Mouse (Mus musculus): ENCODE measurements around the gene Tpk1.
A peak's percentile ranks its signal among the peaks of the same experiment; 100 is the strongest.
"Not testable (repeated sequence)": the region's sequence is repeated elsewhere in the genome, so short reads cannot be mapped to it uniquely, and the experiment has no call there.

Gene Tpk1

GRCm38 (mm10) chr6:43638865-43639264 lies 27.2 kb downstream of the Tpk1 start:
- DNase-seq = no peak

- no peak for DNase-seq
These were observed 28.0 kb downstream of the Tpk1 start for GRCm38 (mm10) chr6:43638119-43638518.

GRCm38 (mm10) chr6:43636980-43637638 lies 29.0 kb downstream of the Tpk1 start:
- DNase-seq = no peak

- no peak for DNase-seq
These were observed 32.6 kb downstream of the Tpk1 start for GRCm38 (mm10) chr6:43633308-43633963.

- no peak for DNase-seq
These were observed 33.2 kb downstream of the Tpk1 start for GRCm38 (mm10) chr6:43632871-43633270.

- not testable (repeated sequence) for DNase-seq
These were observed 42.6 kb downstream of the Tpk1 start for GRCm38 (mm10) chr6:43623448-43623847.

- DNase-seq = no peak
These were observed 46.8 kb downstream of the Tpk1 start for GRCm38 (mm10) chr6:43619258-43619657.

- DNase-seq = no peak
These were observed 54.3 kb downstream of the Tpk1 start for GRCm38 (mm10) chr6:43611770-43612169.

GRCm38 (mm10) chr6:43590841-43591541 lies 75.1 kb downstream of the Tpk1 start:
- DNase-seq = no peak

GRCm38 (mm10) chr6:43585274-43585673 lies 80.8 kb downstream of the Tpk1 start:
- DNase-seq = no peak

GRCm38 (mm10) chr6:43581809-43582208 lies 84.3 kb downstream of the Tpk1 start:
- DNase-seq = peak in 1 of 2 experiments; percentile 9

- no peak for DNase-seq
These were observed 98.2 kb downstream of the Tpk1 start for GRCm38 (mm10) chr6:43567885-43568284.

- DNase-seq = no peak
These were observed 103.6 kb downstream of the Tpk1 start for GRCm38 (mm10) chr6:43562474-43562873.

- DNase-seq = no peak
These were observed 114.7 kb downstream of the Tpk1 start for GRCm38 (mm10) chr6:43551410-43551809.

- DNase-seq = no peak
These were observed 119.5 kb downstream of the Tpk1 start for GRCm38 (mm10) chr6:43546537-43546936.

- no peak for DNase-seq
These were observed 128.7 kb downstream of the Tpk1 start for GRCm38 (mm10) chr6:43537252-43537870.

GRCm38 (mm10) chr6:43535459-43535858 lies 130.6 kb downstream of the Tpk1 start:
- DNase-seq = no peak

GRCm38 (mm10) chr6:43533323-43533722 lies 132.8 kb downstream of the Tpk1 start:
- no peak for DNase-seq

- DNase-seq = no peak
These were observed 133.3 kb downstream of the Tpk1 start for GRCm38 (mm10) chr6:43532822-43533221.

GRCm38 (mm10) chr6:43531996-43532395 lies 134.1 kb downstream of the Tpk1 start:
- DNase-seq = no peak

GRCm38 (mm10) chr6:43528996-43529395 lies 137.1 kb downstream of the Tpk1 start:
- DNase-seq = no peak

GRCm38 (mm10) chr6:43525028-43525427 lies 141.1 kb downstream of the Tpk1 start:
- DNase-seq = no peak

GRCm38 (mm10) chr6:43522046-43522445 lies 144.0 kb downstream of the Tpk1 start:
- DNase-seq = peak; percentile 10 to 39

Data from cerebellum, postnatal 14 days (tissue).